Mouse (Mus musculus) forebrain, embryonic 13.5 days (tissue): ENCODE data around the gene Rtcb. TPM values are rescaled to one million over a fixed set of nuclear protein-coding genes. Genes with fewer than 3 reads are reported as not detected.

ENCODE experiments used
- ATAC-seq: fragments of 200-750 bp; cut with Nextera tagmentation; 2 replicates; pipeline ENCODE4 v1.8.0; 2017
- H3K27ac ChIP-seq: fragments of 300-500 bp; sonication (generic); 2 replicates; pipeline ENCODE4 v1.5.1; 2015; ENCODE audit warnings: inconsistent platforms, mild to moderate bottlenecking, moderate library complexity
- H3K27me3 ChIP-seq: fragments of 300-500 bp; sonication (generic); 2 replicates; pipeline ENCODE4 v1.6.1; 2015; ENCODE audit warnings: mild to moderate bottlenecking, inconsistent platforms
- H3K36me3 ChIP-seq: fragments of 300-500 bp; sonication (generic); 2 replicates; pipeline ENCODE4 v1.6.1; 2015; ENCODE audit warnings: mild to moderate bottlenecking, inconsistent platforms; ENCODE audit not compliant: poor library complexity, severe bottlenecking
- H3K4me1 ChIP-seq: fragments of 300-500 bp; sonication (generic); 2 replicates; pipeline ENCODE4 v1.6.1; 2015; ENCODE audit warnings: inconsistent platforms
- H3K4me2 ChIP-seq: fragments of 300-500 bp; sonication (generic); 2 replicates; pipeline ENCODE4 v1.6.1; 2015; ENCODE audit warnings: inconsistent platforms, mild to moderate bottlenecking, moderate library complexity
- H3K4me3 ChIP-seq: fragments of 300-500 bp; sonication (generic); 2 replicates; pipeline ENCODE4 v1.5.1; 2015; ENCODE audit warnings: mild to moderate bottlenecking, inconsistent platforms
- H3K9ac ChIP-seq: fragments of 300-500 bp; sonication (generic); 2 replicates; pipeline ENCODE4 v1.6.1; 2015; ENCODE audit warnings: mild to moderate bottlenecking, inconsistent platforms
- H3K9me3 ChIP-seq: fragments of 300-500 bp; sonication (generic); replicated peaks from 2 replicates; pipeline ENCODE4 v1.6.1; 2016; ENCODE audit warnings: inconsistent platforms
- WGBS: fragments of 180-500 bp; shearing (Covaris S2); methylation state at CpG from one replicate; pipeline ENCODE4 v1.1.7; 2015; 5-methylcytosine and 5-hydroxymethylcytosine counted together
- polyA plus RNA-seq: library from polyadenylated mRNA; unstranded; fragments of >200 nt; fragmentation: Nextera tagmentation; extraction: Ambion mirVana; gene quantifications from 2 replicates; pipeline ENCODE4 v1.2.1, GENCODE M21; 2015

Gene Rtcb
- polyA plus RNA-seq, 1 experiment from 2014 or later: 185 TPM

DNA sequence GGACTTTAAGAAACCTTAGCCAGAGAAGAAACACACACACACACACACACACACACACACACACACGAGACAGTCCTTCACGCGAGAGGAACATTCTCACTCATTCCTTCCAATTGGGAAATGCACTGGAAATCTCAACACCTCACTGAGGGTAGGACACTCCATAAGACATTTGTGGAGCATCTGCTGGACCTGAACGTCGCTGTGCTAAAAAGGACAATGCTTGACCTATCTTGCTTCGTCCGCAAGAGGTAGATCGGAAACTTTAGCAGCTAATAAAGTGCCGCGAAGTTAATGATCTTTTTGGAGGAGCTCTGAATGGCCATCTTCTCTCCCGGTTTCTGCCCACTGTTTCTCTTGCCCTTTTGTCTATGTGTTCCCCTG, 28.4 kb downstream of the Rtcb start:
- Histone ChIP-seq H3K9ac (peak overlapping the region; percentile 72), H3K36me3 (no peaks in the 10 kb centered on the region), H3K4me3 (peak overlapping the region; percentile 57), H3K4me2 (peak overlapping the region; percentile 82), H3K27ac (no peak overlapping the region), H3K27me3 (peaks cover 19% of the 10 kb centered on the region; the same call in 1 of the 2 replicates), H3K9me3 (no peaks in the 10 kb centered on the region), H3K4me1 (peaks cover 17% of the 10 kb centered on the region)
- 0 out of 2 replicates have a peak, but pooled peaks have one; percentile 30 for ATAC-seq
- 39% methylated on average over 11 of the region's 11 CpGs for WGBS

DNA sequence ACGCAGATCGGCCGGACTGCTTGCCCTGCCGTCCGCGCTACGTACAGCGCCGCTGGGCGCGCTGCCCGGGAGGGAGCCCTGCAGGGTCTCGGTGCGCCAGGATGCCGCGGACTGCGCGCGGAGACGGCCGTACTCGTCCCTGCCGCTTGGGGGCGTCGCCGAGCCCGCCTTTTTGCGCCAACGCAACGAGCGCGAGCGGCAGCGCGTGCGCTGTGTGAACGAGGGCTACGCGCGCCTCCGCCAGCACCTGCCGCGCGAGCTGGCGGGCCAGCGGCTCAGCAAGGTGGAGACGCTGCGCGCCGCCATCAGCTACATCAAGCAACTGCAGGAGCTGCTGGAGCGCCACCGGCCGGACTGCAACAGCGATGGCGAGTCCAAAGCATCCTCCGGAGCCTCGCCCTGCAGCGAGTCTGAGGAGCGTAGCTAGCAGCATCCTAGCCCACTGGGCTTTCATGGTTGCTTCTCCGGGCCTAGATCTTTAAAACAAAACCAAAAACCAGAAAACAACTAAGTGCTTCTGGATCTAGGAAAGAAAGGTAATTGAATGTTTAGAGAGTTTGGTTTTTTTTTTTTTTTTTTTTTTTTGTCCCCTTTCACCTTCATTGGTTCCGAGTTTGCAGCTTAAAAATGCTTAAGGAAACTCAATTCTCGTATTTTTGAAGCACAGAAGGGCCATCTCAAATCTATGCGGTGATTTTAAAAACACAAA, 29.0 kb downstream of the Rtcb start:
- ATAC-seq: peak; percentile 92
- Histone ChIP-seq H3K27me3 (peaks cover 19% of the 10 kb centered on the region; the same call in 1 of the 2 replicates), H3K4me1 (peaks cover 17% of the 10 kb centered on the region), H3K27ac (no peak overlapping the region), H3K36me3 (no peaks in the 10 kb centered on the region), H3K9me3 (no peaks in the 10 kb centered on the region), H3K4me2 (peak overlapping the region; percentile 82), H3K9ac (peak overlapping the region; percentile 72), H3K4me3 (peak overlapping the region; percentile 57)
- WGBS: under 1% methylated on average over 61 of the region's 63 CpGs

DNA sequence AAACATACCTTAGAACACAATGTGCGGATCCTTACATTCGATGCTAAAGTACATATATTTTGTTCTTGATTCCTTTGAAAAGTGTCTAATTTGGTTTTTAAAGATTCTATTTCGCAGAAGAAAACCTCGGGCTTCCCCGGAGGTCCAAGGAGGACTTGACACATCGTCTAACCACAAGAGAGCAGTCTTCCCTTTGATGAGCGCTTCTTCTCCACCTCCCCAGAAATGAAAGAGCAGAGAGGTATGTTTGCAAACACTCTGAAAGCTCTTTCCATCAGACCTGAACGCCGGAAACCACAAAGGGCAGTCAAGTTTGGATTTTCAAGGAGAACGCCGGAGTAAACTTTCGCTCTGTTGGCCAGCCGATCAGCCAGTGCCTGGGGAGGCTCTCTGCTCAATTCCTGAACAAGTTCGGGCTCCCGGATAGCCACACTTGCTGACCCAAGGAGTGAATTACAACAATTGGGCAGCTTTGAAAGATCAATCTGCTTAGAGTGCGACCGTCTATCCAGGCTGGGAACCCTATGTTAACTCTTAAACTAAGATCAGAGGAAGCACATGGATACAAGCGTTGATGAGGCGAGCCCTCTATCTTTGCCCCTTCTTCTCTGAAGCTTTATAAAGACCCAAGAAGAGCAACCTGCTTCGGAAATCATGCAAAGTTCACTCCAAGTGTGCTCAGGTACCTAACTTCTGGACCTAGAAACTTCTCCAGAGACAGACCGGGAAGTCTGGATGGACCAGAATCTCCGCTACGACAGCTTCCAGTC, 29.8 kb downstream of the Rtcb start, which contains the start of gene Ascl4:
Gene Ascl4, plus strand, starts transcription at position 6 of the 770 bp plus-strand sequence.
- Histone ChIP-seq H3K27me3 (peaks cover 24% of the 10 kb centered on the region; the same call in 1 of the 2 replicates), H3K27ac (no peak within 1 kb of the TSS), H3K4me3 (peak within 1 kb of the TSS; percentile 57), H3K36me3 (no peaks in the 10 kb centered on the region), H3K4me2 (peak within 1 kb of the TSS; percentile 82), H3K4me1 (peaks cover 17% of the 10 kb centered on the region), H3K9me3 (no peaks in the 10 kb centered on the region), H3K9ac (peak within 1 kb of the TSS; percentile 72)
- WGBS: under 1% methylated on average over 23 of the region's 23 CpGs
- ATAC-seq: no peak; the same call in none of the 2 replicates

DNA sequence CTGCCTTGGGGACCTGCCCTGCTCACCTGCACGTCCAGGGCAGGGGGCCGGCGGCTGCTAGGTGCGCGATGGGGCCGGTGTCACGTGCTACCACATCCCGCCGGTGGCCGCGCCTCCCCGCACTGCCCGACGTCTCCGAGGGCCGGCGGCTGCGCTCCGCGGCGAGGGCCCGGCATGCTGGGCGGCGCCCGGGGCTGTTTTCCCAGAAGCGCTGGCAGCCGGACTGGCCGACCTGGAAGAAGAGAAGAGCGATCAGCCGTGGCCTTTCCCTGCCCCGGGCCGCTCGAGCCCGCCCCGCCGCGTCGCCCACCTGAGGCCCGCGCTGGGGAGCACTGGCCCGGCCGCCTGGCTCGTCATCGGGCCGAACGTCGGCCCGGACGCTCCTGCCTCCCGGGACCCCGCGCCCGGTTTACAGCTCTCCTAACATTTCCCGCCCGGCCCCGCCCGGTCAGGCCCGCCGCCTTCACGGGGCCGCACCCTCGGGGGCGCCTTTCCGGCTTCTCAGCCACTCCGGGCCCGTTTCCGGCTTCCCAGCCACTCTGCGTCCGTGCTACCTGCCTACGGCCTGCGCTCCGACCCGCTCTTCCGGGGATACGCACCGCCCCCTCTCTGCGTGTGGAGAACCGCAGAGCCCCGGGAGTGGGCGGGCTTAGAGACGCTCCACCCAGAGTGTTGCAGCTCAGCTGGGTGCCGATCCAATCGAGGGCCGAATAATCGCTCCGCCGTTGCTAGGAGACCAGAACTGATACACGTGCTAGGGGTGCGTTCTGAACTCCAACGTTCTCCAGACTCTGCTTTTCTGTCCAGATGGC, 40.9 kb downstream of the Rtcb start, which contains the start of gene Prdm4:
Gene Prdm4, minus strand, starts transcription at position 645 of the 812 bp plus-strand sequence.
- Histone ChIP-seq H3K4me2 (peak within 1 kb of the TSS; percentile 75), H3K4me1 (peaks cover 16% of the 10 kb centered on the region), H3K9ac (peak within 1 kb of the TSS; percentile 91), H3K36me3 (peaks cover 27% of the 10 kb centered on the region), H3K4me3 (peak within 1 kb of the TSS; percentile 98), H3K9me3 (no peaks in the 10 kb centered on the region), H3K27ac (peak within 1 kb of the TSS; percentile 81), H3K27me3 (peaks cover 13% of the 10 kb centered on the region; the same call in 1 of the 2 replicates)
- ATAC-seq: peak; percentile 99
- WGBS: under 1% methylated on average over 84 of the region's 90 CpGs

Other genes starting within 250 kb of the Rtcb start
- 79.9 and 86.4 TPM in 2 replicates for gene Pwp1, start 128.3 kb downstream of the Rtcb start, polyA plus RNA-seq
- gene Prdm4, start 40.7 kb downstream of the Rtcb start, polyA plus RNA-seq: 18.5 and 20.1 TPM in 2 replicates
- 0.41 and 0.48 TPM in 2 replicates for gene Ascl4, start 30.1 kb downstream of the Rtcb start, polyA plus RNA-seq
- gene Bpifc, start 54.1 kb upstream of the Rtcb start, polyA plus RNA-seq: not detected in 2 replicates
- gene Fbxo7, start 64.1 kb upstream of the Rtcb start, polyA plus RNA-seq: 13.3 and 14.8 TPM in 2 replicates